Mouse (Mus musculus) liver, embryonic 14.5 days (tissue): ENCODE results near the gene Igfbpl1. TPM values are rescaled to one million over a fixed set of nuclear protein-coding genes. Genes with fewer than 3 reads are reported as not detected.

Experiments
- ATAC-seq: fragments of 200-750 bp; cut with Nextera tagmentation; 2 replicates; pipeline ENCODE4 v1.8.0; 2017; ENCODE audit warnings: moderate number of reproducible peaks, mild to moderate bottlenecking, moderate library complexity; ENCODE audit not compliant: insufficient read depth
- DNase-seq, 3 experiments: peaks; one replicate each; pipeline ENCODE4 v3.0.0-alpha.2; 2012 to 2013; ENCODE audit warnings: low read depth in 3 of 3, low spot score in 3 of 3
- H3K27ac ChIP-seq: fragments of 300-500 bp; sonication (generic); 2 replicates; pipeline ENCODE4 v1.5.1; 2014; ENCODE audit warnings: moderate library complexity, mild to moderate bottlenecking, control low read depth, inconsistent platforms
- H3K27me3 ChIP-seq: fragments of 300-500 bp; sonication (generic); 2 replicates; pipeline ENCODE4 v1.6.1; 2014; ENCODE audit warnings: mild to moderate bottlenecking, low read length, moderate library complexity; ENCODE audit not compliant: control insufficient read depth, insufficient read depth
- H3K36me3 ChIP-seq: fragments of 300-500 bp; sonication (generic); replicated peaks from 2 replicates; pipeline ENCODE4 v1.6.1; 2014; ENCODE audit warnings: low read depth; ENCODE audit not compliant: control insufficient read depth, insufficient read depth
- H3K4me1 ChIP-seq, 2 experiments: fragments of 200-500 bp in 1 of 2; fragments of 300-500 bp in 1 of 2; sonication (generic) in 1 of 2; replicated peaks; 2 replicates each; pipeline ENCODE4 v1.6.1; 2012 to 2014; ENCODE audit warnings: antibody characterized with exemption in 1 of 2, inconsistent platforms in 1 of 2, low read length in 1 of 2; ENCODE audit not compliant: control insufficient read depth in 2 of 2, insufficient read depth in 2 of 2
- H3K4me2 ChIP-seq: fragments of 300-500 bp; sonication (generic); 2 replicates; pipeline ENCODE4 v1.6.1; 2014; ENCODE audit warnings: low read depth, mild to moderate bottlenecking, control low read depth, moderate library complexity
- H3K4me3 ChIP-seq, 2 experiments: fragments of 200-500 bp in 1 of 2; fragments of 300-500 bp in 1 of 2; sonication (generic) in 1 of 2; 2 replicates each; pipeline ENCODE4 v1.5.1; 2012 to 2014; ENCODE audit warnings: low read depth in 2 of 2, low read length in 2 of 2, mild to moderate bottlenecking in 2 of 2, control low read depth in 1 of 2, inconsistent platforms in 1 of 2, moderate library complexity in 1 of 2; ENCODE audit not compliant: insufficient read depth in 1 of 2
- H3K9ac ChIP-seq: fragments of 300-500 bp; sonication (generic); replicated peaks from 2 replicates; pipeline ENCODE4 v1.6.1; 2014; ENCODE audit warnings: mild to moderate bottlenecking, control low read depth, moderate library complexity
- H3K9me3 ChIP-seq: fragments of 300-500 bp; sonication (generic); 2 replicates; pipeline ENCODE4 v1.6.1; 2016; ENCODE audit warnings: low read length, mixed read lengths; ENCODE audit not compliant: control insufficient read depth
- CTCF ChIP-seq: IDR thresholded peaks from 2 replicates; pipeline ENCODE4 v1.5.1; 2016; ENCODE audit warnings: antibody characterized with exemption, low read depth, control low read depth
- EP300 ChIP-seq: IDR thresholded peaks from 2 replicates; pipeline ENCODE4 v1.6.1; 2016; ENCODE audit warnings: antibody characterized with exemption, low read depth
- WGBS: fragments of 180-500 bp; shearing (Covaris S2); extraction: QIAGEN DNeasy Blood & Tissue Kit; methylation state at CpG from one replicate; pipeline ENCODE4 v1.1.7; 2014; ENCODE audit not compliant: insufficient replicate concordance; 5-methylcytosine and 5-hydroxymethylcytosine counted together
- polyA plus RNA-seq, 2 experiments: library from polyadenylated mRNA; depleted of rRNA in 1 of 2; stranded (reverse) in 1 of 2; unstranded in 1 of 2; fragments of >200 nt; fragmentation: Nextera tagmentation in 1 of 2; extraction: Ambion mirVana in 1 of 2; gene quantifications; 2 replicates each; pipeline versions ENCODE4 v1.2.1 to v1.2.3; 2012 to 2014

Gene Igfbpl1
- 0.03 and 0.69 TPM in 2 replicates for polyA plus RNA-seq (2012; rRNA removed)
- not detected in 2 replicates for polyA plus RNA-seq (2014; fragmentation: Nextera tagmentation; extraction: Ambion mirVana)

- no peaks in the 10 kb centered on the region for H3K9me3 ChIP-seq
- H3K36me3 ChIP-seq = no peaks in the 10 kb centered on the region
- WGBS = 2% methylated on average over 90 of the region's 91 CpGs
- no peak within 1 kb of the TSS for H3K27ac ChIP-seq
- ATAC-seq (no peak), DNase-seq (no peak)
- H3K9ac ChIP-seq = no peak within 1 kb of the TSS
- no peak within 1 kb of the TSS for H3K4me3 ChIP-seq
- no peak within 1 kb of the TSS for H3K4me2 ChIP-seq
- H3K4me1 ChIP-seq = no peaks in the 10 kb centered on the region
- TF ChIP-seq EP300 (no peak), CTCF (no peak)
- peaks cover 39% of the 10 kb centered on the region for H3K27me3 ChIP-seq
These were observed at the start of gene Igfbpl1 for GRCm38 (mm10) chr4:45826275-45827040. Gene Igfbpl1, minus strand, starts transcription at chr4:45826923.

DNA sequence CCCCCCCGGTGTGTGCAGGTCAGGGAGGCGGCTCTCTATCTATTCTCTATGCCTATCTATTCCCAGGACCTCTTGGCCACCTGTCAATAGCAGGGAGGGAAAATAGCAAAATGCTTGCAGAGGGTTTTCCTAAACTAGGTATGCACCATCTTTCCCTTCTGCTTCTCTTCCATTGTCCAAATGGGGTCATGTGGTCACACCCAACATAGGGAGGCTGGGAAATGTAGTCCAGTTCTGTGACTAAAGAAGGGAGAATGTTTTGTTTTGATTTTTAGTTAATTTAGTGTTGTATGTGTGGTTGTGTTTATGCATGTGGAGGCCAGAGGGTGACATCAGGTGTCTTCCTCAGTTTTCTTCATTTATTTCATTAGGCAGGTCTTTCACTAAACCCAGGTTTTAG lies 45.4 kb upstream of the Igfbpl1 start:
- no CpG with 5 or more reads among the region's 2 CpGs for WGBS
- TF ChIP-seq EP300 (no peak), CTCF (no peak)
- Histone ChIP-seq H3K4me2 (no peak overlapping the region), H3K9me3 (no peaks in the 10 kb centered on the region), H3K9ac (no peak overlapping the region), H3K4me3 (no peak overlapping the region), H3K27me3 (no peaks in the 10 kb centered on the region), H3K27ac (no peak overlapping the region), H3K4me1 (no peaks in the 10 kb centered on the region), H3K36me3 (no peaks in the 10 kb centered on the region)
- ATAC-seq (no peak), DNase-seq (no peak)

GRCm38 (mm10) chr4:45869021-45869815 lies 42.5 kb upstream of the Igfbpl1 start:
- no peak overlapping the region for H3K27ac ChIP-seq
- H3K4me3 ChIP-seq = no peak overlapping the region
- H3K36me3 ChIP-seq = no peaks in the 10 kb centered on the region
- ATAC-seq = no peak
- no peaks in the 10 kb centered on the region for H3K27me3 ChIP-seq
- no peak overlapping the region for H3K9ac ChIP-seq
- DNase-seq = no peak
- 35% methylated on average over 24 of the region's 24 CpGs for WGBS
- no peaks in the 10 kb centered on the region for H3K9me3 ChIP-seq
- H3K4me2 ChIP-seq = no peak overlapping the region
- TF ChIP-seq CTCF (no peak), EP300 (no peak)
- H3K4me1 ChIP-seq = no peaks in the 10 kb centered on the region

DNA sequence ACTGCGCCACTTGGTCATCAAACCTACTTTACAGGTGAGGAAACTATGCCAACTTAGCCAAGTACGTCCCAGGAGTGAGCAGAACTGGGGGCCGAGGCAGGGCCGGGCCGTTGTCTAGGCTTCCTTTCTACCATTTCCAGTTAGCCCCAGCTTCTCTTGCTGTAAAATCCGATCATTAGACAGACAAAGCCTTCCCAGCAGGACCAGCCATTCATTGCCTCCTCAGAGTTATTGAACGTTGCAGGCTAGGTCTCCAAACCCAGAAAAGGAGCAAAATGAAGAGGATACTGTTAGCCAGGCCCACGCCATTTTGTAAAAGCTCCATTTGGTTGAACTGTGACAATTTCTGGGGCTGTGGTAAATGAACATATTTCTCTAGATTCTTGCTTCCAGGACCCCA lies 40.7 kb upstream of the Igfbpl1 start:
- no peak for DNase-seq
- H3K4me1 ChIP-seq = no peaks in the 10 kb centered on the region
- 67% methylated on average over 8 of the region's 8 CpGs for WGBS
- no peaks in the 10 kb centered on the region for H3K9me3 ChIP-seq
- no peak overlapping the region for H3K27ac ChIP-seq
- H3K4me3 ChIP-seq = no peak overlapping the region
- H3K27me3 ChIP-seq = no peaks in the 10 kb centered on the region
- H3K36me3 ChIP-seq = no peaks in the 10 kb centered on the region
- H3K9ac ChIP-seq = no peak overlapping the region
- no peak overlapping the region for H3K4me2 ChIP-seq
- no peak for ATAC-seq
- TF ChIP-seq EP300 = no peak
- TF ChIP-seq CTCF = no peak

DNA sequence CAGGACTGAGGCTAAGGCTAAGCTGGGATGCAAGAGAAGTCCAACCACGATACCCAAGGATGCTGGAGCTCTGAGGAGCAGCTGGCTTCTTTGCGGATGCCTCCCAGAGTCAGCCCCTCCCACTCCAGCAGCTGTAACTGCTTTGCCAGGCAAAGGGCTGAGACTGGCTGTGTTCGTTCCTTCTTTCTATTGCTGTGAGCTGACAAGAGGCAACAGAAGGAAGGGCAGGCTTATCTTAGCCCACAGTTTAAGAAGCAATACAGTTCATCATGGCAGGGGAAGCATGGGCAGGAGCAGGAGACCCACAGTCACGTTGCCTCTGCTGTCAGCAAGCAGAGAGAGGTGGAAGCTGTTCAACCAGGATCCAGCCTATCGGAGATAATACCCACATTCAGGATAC lies 34.4 kb upstream of the Igfbpl1 start:
- no peak overlapping the region for H3K9ac ChIP-seq
- DNase-seq (no peak), ATAC-seq (no peak)
- no peak for TF ChIP-seq EP300
- TF ChIP-seq CTCF = no peak
- no peaks in the 10 kb centered on the region for H3K27me3 ChIP-seq
- no peak overlapping the region for H3K27ac ChIP-seq
- no peak overlapping the region for H3K4me2 ChIP-seq
- no peaks in the 10 kb centered on the region for H3K9me3 ChIP-seq
- H3K4me1 ChIP-seq = no peaks in the 10 kb centered on the region
- no peak overlapping the region for H3K4me3 ChIP-seq
- 38% methylated on average over 5 of the region's 5 CpGs for WGBS
- H3K36me3 ChIP-seq = no peaks in the 10 kb centered on the region
